Mouse (Mus musculus): Measurements from ENCODE around the gene Tsc2. TPM values are rescaled to one million over a fixed set of nuclear protein-coding genes. Genes with fewer than 3 reads are reported as not detected.
A peak's percentile ranks its signal among the peaks of the same experiment; 100 is the strongest.
"Not testable (repeated sequence)": the region's sequence is repeated elsewhere in the genome, so short reads cannot be mapped to it uniquely, and the experiment has no call there.

Gene Tsc2
- total and polyA plus RNA-seq, 3 experiments = 9.1 to 69.8 (median 35.2) TPM

DNA sequence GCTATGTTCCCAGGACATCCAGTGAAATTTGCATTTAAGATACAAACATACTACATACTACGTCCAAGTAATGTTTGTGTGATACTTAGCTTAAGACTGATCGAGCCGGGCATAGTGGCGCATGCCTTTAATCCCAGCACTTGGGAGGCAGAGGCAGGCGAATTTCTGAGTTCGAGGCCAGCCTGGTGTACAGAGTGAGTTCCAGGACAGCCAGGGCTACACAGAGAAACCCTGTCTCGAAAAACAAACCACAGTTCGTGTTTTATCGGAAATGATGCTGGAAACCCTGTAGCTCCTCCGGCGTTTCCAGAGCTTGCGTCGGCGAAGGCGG, 36.7 kb upstream of the Tsc2 start:
- peaks cover 42% of the 10 kb centered on the region for H3K79me2 ChIP-seq (replicated peaks; ENCODE audit: control insufficient read depth, extremely low read depth, insufficient read depth, poor library complexity, severe bottlenecking)
- peaks cover 7 to 13% of the 10 kb centered on the region in 2 experiments for H3K36me3 ChIP-seq (replicated peaks in 1 of 2; ENCODE audit: control insufficient read depth in 1 of 2, insufficient read depth in 1 of 2, low read length in 1 of 2)
- H3K27ac ChIP-seq (ENCODE audit: insufficient read depth, low read depth) = peak overlapping the region; percentile 58
- H3K4me3 ChIP-seq (replicated peaks in 1 of 3; ENCODE audit: low read depth in 2 of 3, low read length in 2 of 3, poor library complexity in 1 of 3) = peak overlapping the region; percentile 85 to 99 (median 99)
- in situ Hi-C loops (cut with MboI; ENCODE audit: low pct_ligation_motif_present, low pct_unique_long_range_greater_than_20kb, low sequenced_read_pairs); dilution Hi-C loops (cut with MboI; ENCODE audit: extremely low pct_ligation_motif_present, extremely low pct_unique_long_range_greater_than_20kb, low sequenced_read_pairs); H3K27me3 ChIP-seq (replicated peaks); H3K9me3 ChIP-seq (replicated peaks; ENCODE audit: low read length): not testable (repeated sequence)
- peak overlapping the region; percentile 82 for H3K4me2 ChIP-seq (ENCODE audit: insufficient read depth, low read depth, poor library complexity, severe bottlenecking)
- H3K4me1 ChIP-seq (ENCODE audit: control insufficient read depth in 1 of 2, insufficient read depth in 2 of 2) = peaks cover 5 to 55% of the 10 kb centered on the region in 2 experiments; a peak in 2 of 4 replicates
- TF ChIP-seq POLR2AphosphoS2 (IDR thresholded peaks at IDR 0.05; ENCODE audit: low read depth, low read length) = 0 out of 2 replicates have a peak, but pooled peaks have one; percentile 26
- TF ChIP-seq NELFE (IDR thresholded peaks at IDR 0.05; ENCODE audit: low read depth, low read length) = peak; percentile 93; the same call in 1 of the 2 replicates
- TF ChIP-seq SIN3A (IDR thresholded peaks at IDR 0.05; ENCODE audit: low read length) = peak; percentile 11; the same call in 1 of the 2 replicates
- TF ChIP-seq ZMIZ1 (IDR thresholded peaks at IDR 0.05; ENCODE audit: low read depth, low read length) = peak; percentile 65; the same call in 1 of the 2 replicates
- TF ChIP-seq MYC (IDR thresholded peaks at IDR 0.05; ENCODE audit: low read depth, low read length) = 0 out of 2 replicates have a peak, but pooled peaks have one; percentile 64
- H3K9ac ChIP-seq (ENCODE audit: insufficient read depth, low read depth) = peak overlapping the region; percentile 82
- DNase-seq (ENCODE audit: extremely low read depth) = peak; percentile 25

DNA sequence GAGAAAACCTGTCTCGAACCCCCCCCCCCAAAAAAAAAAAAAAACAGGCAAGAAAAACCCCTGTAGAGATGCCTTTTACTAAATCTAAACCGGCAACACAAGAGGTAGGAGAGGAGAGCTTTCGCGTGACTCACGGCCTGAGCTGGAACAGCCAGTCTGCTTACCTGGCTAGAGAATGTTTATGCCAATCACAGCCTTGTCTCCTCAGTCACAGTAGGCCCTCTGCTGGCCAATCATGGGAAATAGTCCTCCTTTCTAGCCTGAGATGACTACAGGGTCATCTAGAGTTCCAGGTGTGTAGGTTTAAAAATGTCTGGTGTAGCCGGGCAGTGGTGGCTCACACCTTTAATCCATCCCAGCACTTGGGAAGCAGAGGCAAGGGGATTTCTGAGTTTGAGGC, 35.0 kb upstream of the Tsc2 start:
- H3K36me3 ChIP-seq (replicated peaks in 1 of 2; ENCODE audit: control insufficient read depth in 1 of 2, insufficient read depth in 1 of 2, low read length in 1 of 2) = no peaks in the 10 kb centered on the region
- dilution Hi-C loops (cut with MboI; ENCODE audit: extremely low pct_ligation_motif_present, extremely low pct_unique_long_range_greater_than_20kb, low sequenced_read_pairs) = no loop called here

DNA sequence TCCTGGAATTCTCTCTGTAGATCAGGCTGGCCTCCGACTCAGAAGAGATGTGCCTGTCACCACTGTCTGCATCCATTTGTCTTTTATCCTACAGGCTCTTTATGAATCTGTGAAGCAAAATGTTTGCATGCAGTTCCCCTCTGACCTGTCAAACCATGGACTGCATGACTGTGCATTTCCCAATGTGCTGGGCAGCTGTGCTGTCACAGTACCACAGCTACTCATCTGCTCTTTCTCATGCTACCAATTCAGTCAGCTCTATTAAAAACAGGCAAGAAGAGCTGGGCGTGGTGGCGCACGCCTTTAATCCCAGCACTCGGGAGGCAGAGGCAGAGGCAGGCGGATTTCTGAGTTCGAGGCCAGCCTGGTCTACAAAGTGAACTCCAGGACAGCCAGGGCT, 34.6 kb upstream of the Tsc2 start:
- H3K36me3 ChIP-seq (replicated peaks in 1 of 2; ENCODE audit: control insufficient read depth in 1 of 2, insufficient read depth in 1 of 2, low read length in 1 of 2); H3K4me3 ChIP-seq (replicated peaks in 1 of 3; ENCODE audit: low read depth in 2 of 3, low read length in 2 of 3, poor library complexity in 1 of 3); H3K9ac ChIP-seq (ENCODE audit: insufficient read depth, low read depth); H3K4me2 ChIP-seq (ENCODE audit: insufficient read depth, low read depth, poor library complexity, severe bottlenecking); H3K27ac ChIP-seq (ENCODE audit: insufficient read depth, low read depth); H3K27me3 ChIP-seq (replicated peaks); H3K9me3 ChIP-seq (replicated peaks; ENCODE audit: low read length); DNase-seq (ENCODE audit: extremely low read depth); dilution Hi-C loops (cut with MboI; ENCODE audit: extremely low pct_ligation_motif_present, extremely low pct_unique_long_range_greater_than_20kb, low sequenced_read_pairs); in situ Hi-C loops (cut with MboI; ENCODE audit: low pct_ligation_motif_present, low pct_unique_long_range_greater_than_20kb, low sequenced_read_pairs): not testable (repeated sequence)
- Histone ChIP-seq H3K79me2 (replicated peaks; ENCODE audit: control insufficient read depth, extremely low read depth, insufficient read depth, poor library complexity, severe bottlenecking) (peaks cover 23% of the 10 kb centered on the region), H3K4me1 (ENCODE audit: control insufficient read depth in 1 of 2, insufficient read depth in 2 of 2) (peaks cover 5 to 35% of the 10 kb centered on the region in 2 experiments; a peak in 2 of 4 replicates)

More for the DNA sequence above, 35.0 kb upstream of the Tsc2 start:
- TF ChIP-seq SMC3 (IDR thresholded peaks at IDR 0.05; ENCODE audit: low read depth, low read length) = peak; percentile 82
- 0 out of 2 replicates have a peak, but pooled peaks have one; percentile 15 for TF ChIP-seq MEF2A (IDR thresholded peaks at IDR 0.05; ENCODE audit: borderline replicate concordance, low read depth, low read length)
- TF ChIP-seq MAFK (IDR thresholded peaks at IDR 0.05; ENCODE audit: insufficient replicate concordance, low read length) = peak; percentile 36; the same call in 1 of the 2 replicates
- TF ChIP-seq CTCF (conservative IDR thresholded peaks at IDR 0.05 in 1 of 2, IDR thresholded peaks at IDR 0.05 in 1 of 2; ENCODE audit: low read depth in 2 of 2, low read length in 2 of 2) = peak; percentile 78 to 93
- no peak for TF ChIP-seq ZMIZ1 (IDR thresholded peaks at IDR 0.05; ENCODE audit: low read depth, low read length)
- 0 out of 2 replicates have a peak, but pooled peaks have one; percentile 27 for TF ChIP-seq JUND (conservative IDR thresholded peaks at IDR 0.05; ENCODE audit: low read depth, low read length)
- TF ChIP-seq ZC3H11A (IDR thresholded peaks at IDR 0.05; ENCODE audit: low read depth, low read length) = peak; percentile 42
- no peak for TF ChIP-seq USF2 (conservative IDR thresholded peaks at IDR 0.05; ENCODE audit: low read depth, low read length)
- TF ChIP-seq E2F4 (IDR thresholded peaks at IDR 0.05; ENCODE audit: insufficient replicate concordance, low read depth, low read length) = no peak
- TF ChIP-seq SIN3A (IDR thresholded peaks at IDR 0.05; ENCODE audit: low read length) = peak; percentile 64; the same call in 1 of the 2 replicates
- peak; percentile 53; the same call in 1 of the 2 replicates for TF ChIP-seq ZNF384 (IDR thresholded peaks at IDR 0.05; ENCODE audit: low read depth, low read length)
- TF ChIP-seq ETS1 (conservative IDR thresholded peaks at IDR 0.05; ENCODE audit: low read depth, low read length) = no peak
- peak; percentile 81 for TF ChIP-seq RAD21 (IDR thresholded peaks at IDR 0.05; ENCODE audit: low read depth, low read length)
- TF ChIP-seq UBTF (IDR thresholded peaks at IDR 0.05; ENCODE audit: low read depth, low read length) = no peak
- TF ChIP-seq NRF1 (IDR thresholded peaks at IDR 0.05; ENCODE audit: low read depth, low read length) = no peak; the same call in 1 of the 2 replicates
- TF ChIP-seq EP300 (IDR thresholded peaks at IDR 0.05; ENCODE audit: low read length) = no peak
- TF ChIP-seq HCFC1 (IDR thresholded peaks at IDR 0.05; ENCODE audit: low read depth, low read length) = peak; percentile 36; the same call in 1 of the 2 replicates
- peak; percentile 57 for TF ChIP-seq IRF4 (IDR thresholded peaks at IDR 0.05; ENCODE audit: low read depth, low read length)
- 0 out of 2 replicates have a peak, but pooled peaks have one; percentile 16 for TF ChIP-seq TCF12 (IDR thresholded peaks at IDR 0.05; ENCODE audit: low read depth, low read length)
- no peak for TF ChIP-seq USF1 (IDR thresholded peaks at IDR 0.05; ENCODE audit: low read depth, low read length)
- peak; percentile 70; the same call in 1 of the 2 replicates for TF ChIP-seq MYC (IDR thresholded peaks at IDR 0.05; ENCODE audit: low read depth, low read length)
- no peak for TF ChIP-seq ZKSCAN1 (IDR thresholded peaks at IDR 0.05; ENCODE audit: borderline replicate concordance, low read depth, low read length)
- no peak for TF ChIP-seq MAZ (IDR thresholded peaks at IDR 0.05; ENCODE audit: low read depth, low read length)
- TF ChIP-seq MAX (IDR thresholded peaks at IDR 0.05; ENCODE audit: low read length) = peak; percentile 53; the same call in 1 of the 2 replicates
- TF ChIP-seq POLR2AphosphoS2 (IDR thresholded peaks at IDR 0.05; ENCODE audit: low read depth, low read length) = no peak
- TF ChIP-seq GABPA (IDR thresholded peaks at IDR 0.05; ENCODE audit: insufficient replicate concordance, low read depth, low read length) = no peak
- no peak overlapping the region for H3K4me3 ChIP-seq (replicated peaks in 1 of 3; ENCODE audit: low read depth in 2 of 3, low read length in 2 of 3, poor library complexity in 1 of 3)
- peaks cover 5 to 39% of the 10 kb centered on the region in 2 experiments; a peak in 2 of 4 replicates for H3K4me1 ChIP-seq (ENCODE audit: control insufficient read depth in 1 of 2, insufficient read depth in 2 of 2)
- peak; percentile 85 for DNase-seq (ENCODE audit: extremely low read depth)
- H3K9ac ChIP-seq (ENCODE audit: insufficient read depth, low read depth) = no peak overlapping the region
- H3K4me2 ChIP-seq (ENCODE audit: insufficient read depth, low read depth, poor library complexity, severe bottlenecking) = 0 out of 2 replicates have a peak overlapping the region, but pooled peaks have one; percentile 37
- in situ Hi-C loops (cut with MboI; ENCODE audit: low pct_ligation_motif_present, low pct_unique_long_range_greater_than_20kb, low sequenced_read_pairs) = no loop called here
- H3K79me2 ChIP-seq (replicated peaks; ENCODE audit: control insufficient read depth, extremely low read depth, insufficient read depth, poor library complexity, severe bottlenecking) = peaks cover 25% of the 10 kb centered on the region
- no peaks in the 10 kb centered on the region for H3K27me3 ChIP-seq (replicated peaks)
- H3K9me3 ChIP-seq (replicated peaks; ENCODE audit: low read length) = no peaks in the 10 kb centered on the region
- H3K27ac ChIP-seq (ENCODE audit: insufficient read depth, low read depth) = no peak overlapping the region
